ENCODE assay signal across 18 mouse cellular contexts in genomic region chr13:100098808-100099207, GRCm38 (mm10).
"Had no signal": no experiment of that assay in that cellular context is flagged by ENCODE, and none has a peak within 500 bp of the region (broad histone marks: within the 10 kb centered on the region; RNA-seq: fewer than 3 reads in every experiment).

No protein-coding gene starts in this region.

- H3K27me3 ChIP-seq: liver, embryonic 13.5 days; lung, embryonic 15.5 days; midbrain, embryonic 15.5 days; neural tube, embryonic 13.5 days had no signal

- H3K9me3 ChIP-seq: limb, embryonic 10.5 days; liver, embryonic 13.5 days; lung, embryonic 15.5 days; midbrain, embryonic 10.5 days; midbrain, embryonic 15.5 days; neural tube, embryonic 13.5 days had no signal

- H3K4me3 ChIP-seq: limb, embryonic 10.5 days; liver, embryonic 13.5 days; lung, embryonic 15.5 days; midbrain, embryonic 10.5 days; midbrain, embryonic 15.5 days; neural tube, embryonic 13.5 days had no signal

- H3K27ac ChIP-seq: kidney, postnatal 0 days; limb, embryonic 10.5 days; liver, embryonic 13.5 days; lung, embryonic 15.5 days; macrophage; midbrain, embryonic 10.5 days; midbrain, embryonic 15.5 days; neural tube, embryonic 13.5 days; stomach, postnatal 0 days had no signal

- DNase-seq: kidney, adult 11 months; kidney, adult 9 months; kidney, postnatal 36 days; layer of hippocampus, adult 9-11 months; layer of hippocampus, postnatal 36 days; liver, embryonic 13.5 days; liver, postnatal 0 days; lung, postnatal 14 days; right cerebral cortex, postnatal 14 days; thymus, postnatal 14 days had no signal

- ATAC-seq: liver, postnatal 0 days; midbrain, embryonic 15.5 days had no signal

- H3K4me2 ChIP-seq: liver, embryonic 13.5 days; lung, embryonic 15.5 days; midbrain, embryonic 15.5 days; neural tube, embryonic 13.5 days had no signal

- H3K9ac ChIP-seq: liver, embryonic 13.5 days; liver, postnatal 0 days; lung, embryonic 15.5 days; midbrain, embryonic 15.5 days; neural tube, embryonic 13.5 days had no signal
